Mouse (Mus musculus) heart, embryonic 10.5 days (tissue): Measurements from ENCODE around the gene Klhl25. TPM values are rescaled to one million over a fixed set of nuclear protein-coding genes. Genes with fewer than 3 reads are reported as not detected.
"Not testable (repeated sequence)": the region's sequence is repeated elsewhere in the genome, so short reads cannot be mapped to it uniquely, and the experiment has no call there.

Experiments
- DNase-seq: peaks from one replicate; pipeline ENCODE4 v3.0.0-alpha.2; 2017; ENCODE audit warnings: low spot score
- H3K27ac ChIP-seq: fragments of 300-500 bp; sonication (generic); 2 replicates; pipeline ENCODE4 v1.5.1; 2016; ENCODE audit warnings: mild to moderate bottlenecking
- H3K27me3 ChIP-seq: fragments of 300-500 bp; sonication (generic); 2 replicates; pipeline ENCODE4 v1.6.1; 2016; ENCODE audit warnings: mild to moderate bottlenecking; ENCODE audit not compliant: poor library complexity, insufficient read depth, severe bottlenecking
- H3K36me3 ChIP-seq: fragments of 300-500 bp; sonication (generic); 2 replicates; pipeline ENCODE4 v1.6.1; 2016; ENCODE audit warnings: mild to moderate bottlenecking, moderate library complexity
- H3K4me1 ChIP-seq: fragments of 300-500 bp; sonication (generic); 2 replicates; pipeline ENCODE4 v1.6.1; 2016; ENCODE audit warnings: mild to moderate bottlenecking
- H3K4me3 ChIP-seq: fragments of 300-500 bp; sonication (generic); 2 replicates; pipeline ENCODE4 v1.5.1; 2016; ENCODE audit warnings: mild to moderate bottlenecking, moderate library complexity
- H3K9me3 ChIP-seq: fragments of 300-500 bp; sonication (generic); 2 replicates; pipeline ENCODE4 v1.6.1; 2016; ENCODE audit warnings: mild to moderate bottlenecking, moderate library complexity
- WGBS: fragments of 180-500 bp; shearing (Covaris S2); methylation state at CpG from one replicate; pipeline ENCODE4 v1.1.7; 2016; 5-methylcytosine and 5-hydroxymethylcytosine counted together
- polyA plus RNA-seq: library from polyadenylated mRNA; unstranded; fragments of >200 nt; fragmentation: Nextera tagmentation; extraction: Ambion mirVana; gene quantifications from 2 replicates; pipeline ENCODE4 v1.2.1, GENCODE M21; 2016

The Klhl25 gene
- polyA plus RNA-seq, 1 experiment from 2014 or later: 15.0 TPM

DNA sequence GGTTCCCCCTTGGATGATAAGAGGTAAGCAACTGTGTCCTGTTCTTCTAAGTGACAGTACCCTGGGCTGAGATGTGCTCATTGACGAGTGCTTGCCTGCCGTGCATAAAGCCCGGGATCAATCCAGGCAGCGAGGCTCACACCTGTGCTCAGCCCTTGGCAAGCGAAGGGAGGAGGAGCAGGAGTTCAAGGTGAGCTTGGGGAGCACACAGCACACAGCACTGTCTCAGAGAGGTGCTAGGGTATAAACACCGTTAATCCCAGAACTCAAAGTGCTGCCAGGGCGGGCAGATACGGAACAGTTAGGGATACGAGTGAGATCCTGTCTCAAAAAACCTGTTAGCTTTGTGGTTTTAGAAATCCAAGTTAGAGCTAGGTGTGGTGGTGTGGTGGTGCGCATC, 3.2 kb downstream of the Klhl25 start:
- H3K27ac ChIP-seq: no peak overlapping the region
- WGBS: 89% methylated on average over 10 of the region's 10 CpGs
- no peak overlapping the region for H3K4me3 ChIP-seq
- no peaks in the 10 kb centered on the region for H3K9me3 ChIP-seq
- peaks cover 16% of the 10 kb centered on the region; the same call in 1 of the 2 replicates for H3K36me3 ChIP-seq
- no peaks in the 10 kb centered on the region for H3K27me3 ChIP-seq
- DNase-seq: no peak
- H3K4me1 ChIP-seq: peaks cover 54% of the 10 kb centered on the region

DNA sequence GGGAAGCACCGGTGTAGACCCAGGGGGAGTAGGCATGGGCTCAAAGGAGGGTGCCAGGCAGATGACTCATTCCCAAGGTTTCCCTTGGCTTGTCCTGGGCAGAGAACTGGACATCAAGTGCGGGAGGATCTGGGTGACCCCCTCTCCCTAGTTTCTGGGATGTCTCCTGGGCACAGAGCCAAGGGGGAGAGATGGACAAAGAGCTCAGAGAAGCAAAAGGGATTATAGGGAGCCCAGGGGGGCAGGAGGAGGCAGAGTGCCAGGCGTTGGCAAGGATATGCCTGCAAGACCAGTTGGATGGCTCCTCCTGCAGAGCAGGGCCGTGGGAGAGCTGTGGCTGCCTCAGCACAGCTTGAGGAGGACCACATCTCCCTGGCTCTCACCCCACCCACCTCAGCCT, 4.3 kb downstream of the Klhl25 start:
- peaks cover 20% of the 10 kb centered on the region; the same call in 1 of the 2 replicates for H3K36me3 ChIP-seq
- peaks cover 55% of the 10 kb centered on the region for H3K4me1 ChIP-seq
- no peak for DNase-seq
- H3K9me3 ChIP-seq: no peaks in the 10 kb centered on the region
- H3K4me3 ChIP-seq: no peak overlapping the region
- H3K27me3 ChIP-seq: no peaks in the 10 kb centered on the region
- 73% methylated on average over 4 of the region's 4 CpGs for WGBS
- H3K27ac ChIP-seq: no peak overlapping the region

DNA sequence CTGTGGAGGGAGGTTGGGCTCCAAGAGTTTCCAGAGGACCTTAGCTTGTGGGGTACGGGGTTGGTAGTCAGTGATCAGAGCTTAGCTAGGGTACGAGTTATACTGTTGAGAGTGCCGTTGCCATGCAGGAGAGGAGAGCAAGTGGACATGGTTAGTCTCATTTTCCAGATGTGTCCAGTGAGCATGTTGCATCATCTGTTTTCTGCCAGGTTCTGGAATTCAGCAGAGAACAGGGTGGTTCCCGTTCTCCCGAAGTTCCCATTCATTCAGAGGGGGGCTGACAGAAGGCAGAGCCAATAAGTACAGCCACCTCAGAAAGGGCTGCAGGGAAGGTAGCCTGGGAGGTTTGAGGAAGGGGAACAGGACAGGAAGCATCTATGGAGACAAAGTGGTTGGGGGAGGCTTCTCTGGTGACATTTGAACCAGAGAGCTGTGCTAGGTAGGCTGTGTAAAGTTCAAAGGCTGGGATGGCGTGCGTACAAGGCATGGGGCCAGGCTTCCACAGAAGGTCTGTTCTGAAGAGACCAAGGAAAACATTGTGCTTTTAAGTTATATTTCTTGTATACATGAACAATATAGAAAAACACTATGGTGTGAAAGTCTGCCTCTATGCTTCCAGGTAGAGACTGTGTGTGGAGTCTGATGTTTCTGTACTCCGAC, 5.2 kb downstream of the Klhl25 start:
- no peak overlapping the region for H3K4me3 ChIP-seq
- no peak overlapping the region for H3K27ac ChIP-seq
- H3K9me3 ChIP-seq: no peaks in the 10 kb centered on the region
- peaks cover 20% of the 10 kb centered on the region; the same call in 1 of the 2 replicates for H3K36me3 ChIP-seq
- H3K4me1 ChIP-seq: peaks cover 55% of the 10 kb centered on the region
- WGBS: 78% methylated on average over 8 of the region's 8 CpGs
- DNase-seq: no peak
- H3K27me3 ChIP-seq: no peaks in the 10 kb centered on the region

DNA sequence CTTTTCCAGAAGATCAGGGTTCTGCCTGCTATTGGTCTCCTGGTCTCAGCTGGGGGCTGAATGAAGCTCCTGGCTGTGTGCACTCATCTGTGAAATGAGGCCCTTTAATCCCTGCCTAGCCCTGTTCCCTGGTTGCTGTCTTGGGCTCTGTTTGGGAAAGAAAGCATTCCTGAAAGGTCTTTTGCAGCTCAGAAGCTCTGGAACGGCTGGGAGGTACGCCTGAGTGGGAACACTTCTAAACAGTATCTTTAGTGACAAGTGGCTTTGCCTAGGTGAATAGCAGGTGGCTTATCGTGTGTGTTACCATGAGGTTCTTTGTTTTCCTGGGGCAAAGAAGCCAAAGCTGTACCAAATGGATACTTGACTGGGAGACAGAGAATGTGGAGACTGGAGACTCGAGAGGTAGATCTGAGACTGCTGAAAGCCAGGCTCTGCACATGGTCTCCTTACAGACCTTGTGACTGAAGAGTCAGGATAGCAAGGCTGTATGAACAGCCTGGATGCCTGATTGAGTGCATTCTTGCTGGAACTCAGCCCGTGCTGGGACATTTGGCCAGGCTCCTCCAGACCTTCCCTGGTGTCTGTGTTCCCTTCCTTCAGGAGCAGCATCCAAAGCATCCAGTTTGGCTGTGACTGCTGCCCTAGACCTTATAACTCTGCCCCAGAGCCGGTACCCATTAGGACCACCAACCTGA, 6.3 kb downstream of the Klhl25 start:
- H3K36me3 ChIP-seq: peaks cover 23% of the 10 kb centered on the region; the same call in 1 of the 2 replicates
- no peaks in the 10 kb centered on the region for H3K9me3 ChIP-seq
- H3K4me3 ChIP-seq: no peak overlapping the region
- no peak for DNase-seq
- no peaks in the 10 kb centered on the region for H3K27me3 ChIP-seq
- H3K27ac ChIP-seq: peak overlapping the region; percentile 53; the same call in 1 of the 2 replicates
- 44% methylated on average over 6 of the region's 6 CpGs for WGBS
- peaks cover 48% of the 10 kb centered on the region for H3K4me1 ChIP-seq

DNA sequence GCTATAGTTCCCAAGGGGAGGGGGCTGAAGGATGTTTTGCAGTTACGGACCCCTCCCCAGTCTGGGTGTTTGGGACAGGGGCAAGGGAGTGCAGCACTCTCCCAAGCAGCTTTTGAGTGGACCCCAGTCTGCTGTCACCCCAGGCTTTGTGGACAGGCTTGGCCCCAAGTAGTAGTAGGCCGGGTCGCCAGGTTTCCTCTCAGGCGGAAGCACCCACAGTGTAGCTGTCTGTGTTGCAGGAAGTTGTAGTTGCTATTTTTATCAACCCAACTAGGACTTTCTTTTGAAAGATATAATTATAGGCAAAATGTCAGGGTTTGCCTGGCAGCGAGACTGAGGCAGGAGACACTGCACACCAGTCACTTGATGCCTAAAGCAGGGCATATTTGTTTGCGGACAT, 6.9 kb downstream of the Klhl25 start:
- Histone ChIP-seq H3K27ac (peak overlapping the region; percentile 53), H3K4me3 (no peak overlapping the region), H3K36me3 (peaks cover 29% of the 10 kb centered on the region; the same call in 1 of the 2 replicates), H3K4me1 (peaks cover 42% of the 10 kb centered on the region), H3K9me3 (no peaks in the 10 kb centered on the region), H3K27me3 (no peaks in the 10 kb centered on the region)
- DNase-seq: no peak
- 63% methylated on average over 6 of the region's 6 CpGs for WGBS

DNA sequence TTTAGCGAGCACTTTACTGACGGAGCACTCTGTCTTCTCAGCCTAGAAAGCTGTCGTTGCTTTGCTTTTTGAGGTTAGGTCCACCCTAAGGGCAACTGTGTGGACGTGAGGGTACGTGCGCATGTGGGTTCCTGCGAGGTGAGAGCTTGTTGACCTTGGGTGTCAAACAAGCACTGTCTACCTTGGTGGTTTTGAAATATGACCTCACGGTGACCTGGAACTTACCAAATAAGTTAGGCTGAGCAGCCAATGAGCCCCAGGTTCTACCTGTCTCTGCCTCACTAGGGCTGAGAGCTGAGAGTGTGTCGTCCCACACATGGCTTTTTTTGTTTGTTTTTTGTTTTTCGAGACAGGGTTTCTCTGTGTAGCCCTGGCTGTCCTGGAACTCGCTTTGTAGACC, 8.1 kb downstream of the Klhl25 start:
- 83% methylated on average over 11 of the region's 11 CpGs for WGBS
- Histone ChIP-seq H3K4me3 (no peak overlapping the region), H3K36me3 (peaks cover 31% of the 10 kb centered on the region; the same call in 1 of the 2 replicates), H3K27me3 (no peaks in the 10 kb centered on the region), H3K27ac (0 out of 2 replicates have a peak overlapping the region, but pooled peaks have one; percentile 17), H3K9me3 (no peaks in the 10 kb centered on the region), H3K4me1 (peaks cover 42% of the 10 kb centered on the region)
- DNase-seq: no peak

DNA sequence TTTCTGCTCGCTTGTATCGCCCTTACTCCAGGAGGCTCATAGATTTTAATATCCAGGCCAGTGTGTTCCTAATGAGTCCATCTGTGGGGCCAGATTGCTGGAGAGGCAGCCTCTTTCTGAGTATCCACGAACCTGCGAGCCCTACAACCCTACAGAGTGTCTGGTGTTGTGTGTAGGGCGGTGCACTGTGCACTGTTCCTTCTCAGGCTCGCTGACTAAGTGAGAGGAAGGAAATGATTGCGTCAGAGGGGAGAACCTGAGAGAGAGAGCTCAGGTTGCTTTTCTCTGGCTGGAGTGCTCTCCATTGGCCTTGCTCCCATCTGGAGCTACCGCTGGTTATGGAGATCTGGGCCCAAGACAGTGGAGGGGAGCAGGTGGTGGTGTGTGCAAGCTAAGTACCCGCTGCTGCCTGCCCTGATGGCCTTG, 11.7 kb downstream of the Klhl25 start:
- peaks cover 33% of the 10 kb centered on the region for H3K36me3 ChIP-seq

DNA sequence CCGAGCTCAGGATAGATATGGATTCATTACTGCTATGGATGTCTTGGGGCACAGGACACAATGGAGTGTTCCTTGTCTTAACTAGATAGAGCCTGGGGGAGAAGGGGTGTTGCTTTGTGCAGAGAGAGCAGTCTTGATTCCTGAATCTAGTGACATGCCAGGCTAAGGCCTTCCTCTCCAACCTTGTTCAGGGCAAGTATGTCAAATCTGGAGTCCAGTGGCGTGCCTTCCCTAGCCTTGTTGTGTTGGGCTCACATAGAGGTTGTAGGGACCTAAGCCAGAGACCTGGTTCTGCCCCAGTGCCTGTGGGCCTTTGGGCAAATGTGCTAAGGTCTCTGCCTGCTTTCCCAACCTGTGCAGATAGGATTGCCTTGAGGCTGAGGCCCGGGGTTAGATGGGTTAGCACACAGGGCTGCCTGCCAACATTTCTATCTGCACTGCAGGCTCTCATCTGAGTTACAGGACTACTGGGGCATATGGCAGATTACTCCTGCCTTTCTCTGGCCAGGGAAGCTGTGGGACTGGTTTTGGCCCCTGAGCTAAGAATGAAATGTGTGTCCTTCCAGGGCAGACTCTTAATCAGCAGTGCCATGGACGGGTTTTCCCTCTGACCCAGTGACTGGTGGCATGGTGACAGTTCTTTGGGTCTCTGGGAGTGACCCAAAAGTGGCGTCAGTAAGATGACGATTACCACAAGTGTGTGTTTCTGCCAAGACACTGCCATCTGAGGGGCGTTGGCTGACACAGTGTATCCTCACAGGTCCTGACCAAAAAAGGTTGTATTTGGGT, 13.7 kb downstream of the Klhl25 start:
- not testable (repeated sequence) for H3K4me1 ChIP-seq, H3K4me3 ChIP-seq, H3K9me3 ChIP-seq, H3K27me3 ChIP-seq, H3K27ac ChIP-seq, DNase-seq
- WGBS: 87% methylated on average over 7 of the region's 7 CpGs
- H3K36me3 ChIP-seq: peaks cover 50% of the 10 kb centered on the region

More for the DNA sequence above, 11.7 kb downstream of the Klhl25 start:
- Histone ChIP-seq H3K4me1 (peaks cover 16% of the 10 kb centered on the region), H3K27me3 (no peaks in the 10 kb centered on the region), H3K4me3 (no peak overlapping the region), H3K27ac (no peak overlapping the region), H3K9me3 (no peaks in the 10 kb centered on the region)
- 79% methylated on average over 9 of the region's 9 CpGs for WGBS
- no peak for DNase-seq

DNA sequence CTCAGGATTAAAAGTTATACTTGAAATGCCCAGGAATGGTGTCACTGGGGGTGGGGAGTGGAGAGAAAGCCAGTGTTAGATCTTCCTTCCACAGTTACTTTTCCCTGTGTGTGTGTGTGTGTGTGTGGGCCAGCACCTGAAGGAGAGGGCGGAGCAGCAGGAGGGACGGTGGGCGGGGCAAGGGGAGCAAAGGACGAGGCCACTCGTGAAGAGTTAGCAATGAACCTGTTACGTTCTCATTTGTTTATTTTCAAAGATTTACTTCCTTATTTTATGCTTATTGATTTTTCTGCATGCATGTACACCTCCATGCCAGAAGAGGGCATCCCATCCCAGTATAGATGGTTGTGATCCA, 14.3 kb downstream of the Klhl25 start:
- not testable (repeated sequence) for H3K27me3 ChIP-seq, H3K4me3 ChIP-seq, H3K27ac ChIP-seq, DNase-seq, H3K9me3 ChIP-seq, H3K4me1 ChIP-seq
- 85% methylated on average over 6 of the region's 6 CpGs for WGBS
- peaks cover 54% of the 10 kb centered on the region for H3K36me3 ChIP-seq

DNA sequence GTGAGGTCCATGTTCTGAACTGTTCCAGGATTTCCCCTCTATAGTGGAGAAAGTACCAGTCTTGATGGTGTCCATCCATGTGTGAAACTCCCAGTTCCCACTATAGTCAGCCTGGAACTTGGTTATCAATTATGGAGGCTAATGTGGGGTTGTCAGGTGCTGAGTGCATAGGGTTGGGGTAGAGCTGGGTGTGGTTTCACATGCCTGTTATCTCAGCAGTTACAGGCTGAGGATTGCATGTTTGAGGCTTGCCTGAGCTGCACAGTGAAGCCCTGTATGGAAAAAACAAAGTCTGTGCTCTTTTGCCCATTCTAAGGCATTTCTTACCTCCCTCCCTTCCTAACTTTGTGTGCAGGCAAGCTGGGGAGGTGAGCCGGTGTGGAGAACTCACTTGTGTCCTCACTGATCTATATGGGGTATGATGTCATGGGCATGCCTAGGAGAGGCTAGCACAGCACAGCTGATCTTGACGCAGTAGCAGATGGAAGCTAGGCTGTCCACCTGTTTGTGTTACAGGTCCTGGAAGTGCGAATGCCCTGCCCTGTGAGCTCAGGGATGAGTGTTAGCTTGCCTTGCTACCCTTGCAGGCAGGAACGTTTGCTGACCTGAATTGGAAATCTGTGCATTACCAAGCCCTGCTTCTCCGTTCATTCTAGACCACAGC, 15.3 kb downstream of the Klhl25 start:
- H3K27me3 ChIP-seq, DNase-seq, H3K27ac ChIP-seq, H3K9me3 ChIP-seq, H3K4me1 ChIP-seq, H3K4me3 ChIP-seq: not testable (repeated sequence)
- WGBS: 82% methylated on average over 5 of the region's 5 CpGs
- H3K36me3 ChIP-seq: peaks cover 64% of the 10 kb centered on the region

DNA sequence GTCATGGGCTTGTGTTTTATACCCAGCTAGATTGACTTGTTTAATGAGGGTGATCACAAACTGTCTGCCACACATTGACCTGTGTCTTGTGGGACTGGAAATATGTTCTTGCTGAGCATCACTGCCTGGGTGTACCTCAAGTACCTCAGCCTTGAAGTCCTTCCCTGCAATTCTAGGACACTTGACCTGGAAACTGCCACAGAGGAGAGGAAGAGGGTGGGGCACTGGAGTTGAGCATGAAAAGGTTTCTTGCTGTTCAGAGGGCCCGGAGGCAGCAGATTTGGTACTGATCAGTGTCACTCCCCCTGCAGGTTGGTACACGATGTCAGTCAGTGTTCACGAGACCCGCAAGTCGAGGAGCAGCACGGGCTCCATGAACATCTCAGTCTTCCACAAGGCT, 16.9 kb downstream of the Klhl25 start:
- WGBS: 96% methylated on average over 6 of the region's 6 CpGs
- no peaks in the 10 kb centered on the region for H3K9me3 ChIP-seq
- H3K4me1 ChIP-seq: no peaks in the 10 kb centered on the region
- no peak overlapping the region for H3K27ac ChIP-seq
- no peaks in the 10 kb centered on the region for H3K27me3 ChIP-seq
- DNase-seq: no peak
- peaks cover 71% of the 10 kb centered on the region for H3K36me3 ChIP-seq
- H3K4me3 ChIP-seq: no peak overlapping the region

DNA sequence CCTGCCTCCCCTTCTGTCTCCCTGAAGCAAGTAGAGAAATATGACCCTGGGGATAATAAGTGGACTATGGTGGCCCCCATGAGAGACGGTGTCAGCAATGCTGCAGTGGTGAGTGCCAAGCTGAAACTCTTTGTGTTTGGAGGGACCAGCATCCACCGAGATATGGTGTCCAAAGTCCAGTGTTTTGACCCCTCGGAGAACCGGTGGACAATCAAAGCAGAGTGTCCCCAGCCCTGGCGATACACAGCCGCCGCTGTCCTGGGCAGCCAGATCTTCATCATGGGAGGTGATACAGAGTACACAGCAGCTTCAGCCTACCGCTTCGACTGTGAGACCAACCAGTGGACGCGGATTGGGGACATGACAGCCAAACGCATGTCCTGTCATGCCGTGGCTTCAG, 18.4 kb downstream of the Klhl25 start:
- Histone ChIP-seq H3K27me3 (no peaks in the 10 kb centered on the region), H3K9me3 (no peaks in the 10 kb centered on the region), H3K27ac (no peak overlapping the region), H3K4me3 (no peak overlapping the region), H3K36me3 (peaks cover 81% of the 10 kb centered on the region), H3K4me1 (peaks cover 15% of the 10 kb centered on the region)
- no peak for DNase-seq
- 94% methylated on average over 13 of the region's 13 CpGs for WGBS
